9 mouse cellular contexts compared by ENCODE assay signal in genomic region chr7:16263015-16263787, GRCm38 (mm10). TPM values are rescaled to one million over a fixed set of nuclear protein-coding genes. Genes with fewer than 3 reads are reported as not detected.
DNase-seq lines count a peak whose midpoint lies in the region; ATAC-seq and TF ChIP-seq lines count a peak whose summit lies in the region.
"Had no signal": no experiment of that assay in that cellular context is flagged by ENCODE, and none has a peak within 500 bp of the region (broad histone marks: within the 10 kb centered on the region; RNA-seq: fewer than 3 reads in every experiment).

No protein-coding gene starts in this region.

- DNase-seq in forebrain, embryonic 10.5 days (ENCODE audit: extremely low spot score, low spot score), result peak; percentile 70
- DNase-seq in CH12.LX (ENCODE audit: extremely low read depth), result peak; percentile 87
- peak; percentile 70 for DNase-seq in c-Kit-negative CD71-positive TER-119-positive erythroid progenitor cells, embryonic 14.5 days (ENCODE audit: low read depth, low spot score)
- DNase-seq in forebrain, postnatal 0 days, result peak; percentile 78
- DNase-seq in kidney, postnatal 10 days, result peak; percentile 92
- peak; percentile 72 to 80 for DNase-seq in lung, adult 18-20 months
- DNase-seq in right cerebral cortex, postnatal 36 days (ENCODE audit: low spot score in 2 of 2), result peak; percentile 61 to 69

- no peak for ATAC-seq in forebrain, embryonic 12.5 days (ENCODE audit: low FRiP score)
- ATAC-seq in forebrain, postnatal 0 days, result peak; percentile 45; the same call in 1 of the 2 replicates

- H3K79me2 ChIP-seq in CH12.LX (replicated peaks; ENCODE audit: control insufficient read depth, extremely low read depth, insufficient read depth, poor library complexity, severe bottlenecking), result no peaks in the 10 kb centered on the region

- H3K4me3 ChIP-seq in forebrain, embryonic 10.5 days, result no peak overlapping the region
- H3K4me3 ChIP-seq in forebrain, embryonic 12.5 days (replicated peaks), result no peak overlapping the region
- no peak overlapping the region for H3K4me3 ChIP-seq in CH12.LX (replicated peaks in 1 of 3; ENCODE audit: low read depth in 2 of 3, low read length in 2 of 3, poor library complexity in 1 of 3)
- no peak overlapping the region for H3K4me3 ChIP-seq in forebrain, postnatal 0 days (ENCODE audit: low read depth, low read length)
- H3K4me3 ChIP-seq: limb, embryonic 13.5 days had no signal

- no peaks in the 10 kb centered on the region for H3K4me1 ChIP-seq in forebrain, embryonic 10.5 days
- H3K4me1 ChIP-seq in forebrain, embryonic 12.5 days, result no peaks in the 10 kb centered on the region
- peaks cover 4 to 9% of the 10 kb centered on the region in 2 experiments; a peak in 3 of 4 replicates for H3K4me1 ChIP-seq in CH12.LX (ENCODE audit: control insufficient read depth in 1 of 2, insufficient read depth in 2 of 2)
- no peaks in the 10 kb centered on the region for H3K4me1 ChIP-seq in forebrain, postnatal 0 days (ENCODE audit: insufficient read depth)
- H3K4me1 ChIP-seq: limb, embryonic 13.5 days had no signal

- H3K9me3 ChIP-seq in forebrain, embryonic 10.5 days, result peaks cover 12% of the 10 kb centered on the region
- 0 out of 2 replicates have a peak, but pooled peaks cover 8% of the 10 kb centered on the region for H3K9me3 ChIP-seq in forebrain, embryonic 12.5 days
- H3K9me3 ChIP-seq in CH12.LX (replicated peaks; ENCODE audit: low read length), result no peaks in the 10 kb centered on the region
- no peaks in the 10 kb centered on the region for H3K9me3 ChIP-seq in forebrain, postnatal 0 days (ENCODE audit: low read length)

- H3K27ac ChIP-seq in forebrain, embryonic 10.5 days, result no peak overlapping the region
- H3K27ac ChIP-seq in forebrain, embryonic 12.5 days, result no peak overlapping the region
- H3K27ac ChIP-seq in CH12.LX (ENCODE audit: insufficient read depth, low read depth), result no peak overlapping the region
- no peak overlapping the region for H3K27ac ChIP-seq in forebrain, postnatal 0 days (ENCODE audit: low read depth, low read length)
- H3K27ac ChIP-seq: limb, embryonic 13.5 days had no signal

- no peaks in the 10 kb centered on the region for H3K27me3 ChIP-seq in forebrain, embryonic 10.5 days (ENCODE audit: poor library complexity, severe bottlenecking)
- H3K27me3 ChIP-seq in forebrain, embryonic 12.5 days, result no peaks in the 10 kb centered on the region
- no peaks in the 10 kb centered on the region for H3K27me3 ChIP-seq in CH12.LX (replicated peaks)
- no peaks in the 10 kb centered on the region for H3K27me3 ChIP-seq in forebrain, postnatal 0 days (ENCODE audit: insufficient read depth, low read length)
- H3K27me3 ChIP-seq: limb, embryonic 13.5 days had no signal

- WGBS in forebrain, embryonic 10.5 days, result 27% methylated on average over 8 of the region's 8 CpGs
- WGBS in forebrain, embryonic 12.5 days, result 31% methylated on average over 8 of the region's 8 CpGs
- 30% methylated on average over 8 of the region's 8 CpGs for WGBS in forebrain, postnatal 0 days

- H3K9ac ChIP-seq in forebrain, embryonic 12.5 days, result no peak overlapping the region
- no peak overlapping the region for H3K9ac ChIP-seq in CH12.LX (ENCODE audit: insufficient read depth, low read depth)
- H3K9ac ChIP-seq in forebrain, postnatal 0 days, result no peak overlapping the region
- H3K9ac ChIP-seq: limb, embryonic 13.5 days had no signal

- TF ChIP-seq CTCF in CH12.LX (conservative IDR thresholded peaks at IDR 0.05 in 1 of 2, IDR thresholded peaks at IDR 0.05 in 1 of 2; ENCODE audit: low read depth in 2 of 2, low read length in 2 of 2), result peak; percentile 67 to 90
- TF ChIP-seq CTCF in forebrain, postnatal 0 days (IDR thresholded peaks at IDR 0.05; ENCODE audit: low read depth), result peak; percentile 76

- no peaks in the 10 kb centered on the region for H3K36me3 ChIP-seq in forebrain, embryonic 10.5 days (replicated peaks)
- no peaks in the 10 kb centered on the region for H3K36me3 ChIP-seq in forebrain, embryonic 12.5 days (replicated peaks)
- no peaks in the 10 kb centered on the region for H3K36me3 ChIP-seq in CH12.LX (replicated peaks in 1 of 2; ENCODE audit: control insufficient read depth in 1 of 2, insufficient read depth in 1 of 2, low read length in 1 of 2)
- no peaks in the 10 kb centered on the region for H3K36me3 ChIP-seq in forebrain, postnatal 0 days (ENCODE audit: insufficient read depth)
- H3K36me3 ChIP-seq: limb, embryonic 13.5 days had no signal

- dilution Hi-C loops in CH12.LX (cut with MboI; ENCODE audit: extremely low pct_ligation_motif_present, extremely low pct_unique_long_range_greater_than_20kb, low sequenced_read_pairs), result no loop called here

- peak; percentile 82 for TF ChIP-seq RAD21 in CH12.LX (IDR thresholded peaks at IDR 0.05; ENCODE audit: low read depth, low read length)

- in situ Hi-C loops in CH12.LX (cut with MboI; ENCODE audit: low pct_ligation_motif_present, low pct_unique_long_range_greater_than_20kb, low sequenced_read_pairs), result loop anchor here (25.0 kb wide), 1 partner anchor 201 kb away; the partner anchor contains the start of gene Zfp541

- TF ChIP-seq POLR2A in CH12.LX (IDR thresholded peaks at IDR 0.05; ENCODE audit: low read depth, low read length), result no peak

- H3K4me2 ChIP-seq in forebrain, embryonic 12.5 days, result no peak overlapping the region
- no peak overlapping the region for H3K4me2 ChIP-seq in CH12.LX (ENCODE audit: insufficient read depth, low read depth, poor library complexity, severe bottlenecking)
- H3K4me2 ChIP-seq in forebrain, postnatal 0 days (ENCODE audit: low read depth), result no peak overlapping the region
- H3K4me2 ChIP-seq: limb, embryonic 13.5 days had no signal

- TF ChIP-seq EP300 in CH12.LX (IDR thresholded peaks at IDR 0.05; ENCODE audit: low read length), result no peak

TF ChIP-seq in CH12.LX, 34 proteins besides CTCF, POLR2A, EP300 and RAD21 (continues in another document):
- TF ChIP-seq RCOR1 (conservative IDR thresholded peaks at IDR 0.05; ENCODE audit: low read depth, low read length) (no peak), MXI1 (IDR thresholded peaks at IDR 0.05; ENCODE audit: low read depth, low read length) (no peak), MAZ (IDR thresholded peaks at IDR 0.05; ENCODE audit: low read depth, low read length) (0 out of 2 replicates have a peak, but pooled peaks have one; percentile 58), KAT2A (IDR thresholded peaks at IDR 0.05; ENCODE audit: insufficient replicate concordance, low read length) (no peak), ETS1 (conservative IDR thresholded peaks at IDR 0.05; ENCODE audit: low read depth, low read length) (no peak), NELFE (IDR thresholded peaks at IDR 0.05; ENCODE audit: low read depth, low read length) (no peak), ZKSCAN1 (IDR thresholded peaks at IDR 0.05; ENCODE audit: borderline replicate concordance, low read depth, low read length) (no peak), MEF2A (IDR thresholded peaks at IDR 0.05; ENCODE audit: borderline replicate concordance, low read depth, low read length) (no peak), SMC3 (IDR thresholded peaks at IDR 0.05; ENCODE audit: low read depth, low read length) (peak; percentile 87), ZC3H11A (IDR thresholded peaks at IDR 0.05; ENCODE audit: low read depth, low read length) (peak; percentile 15; the same call in 1 of the 2 replicates)

RNA-seq across cellular contexts. Expression of gene C5ar1, which starts 3.9 kb away (rescaled TPM):
- 0.50 and 0.80 TPM in 2 replicates for polyA plus RNA-seq in forebrain, embryonic 10.5 days (2016; fragmentation: Nextera tagmentation; extraction: Ambion mirVana)
- 0.70 and 0.73 TPM in 2 replicates for polyA plus RNA-seq in forebrain, embryonic 12.5 days (2016; fragmentation: Nextera tagmentation; extraction: Ambion mirVana)
- total RNA-seq in CH12.LX (2012; rRNA removed) (not detected in 2 replicates), CH12.LX (2014; rRNA removed) (not detected in 2 replicates)
- not detected in 2 replicates for polyA plus RNA-seq in CH12.LX (2012; ENCODE audit: insufficient read length, low read depth)
- 0.52 and 1.2 TPM in 2 replicates for total RNA-seq in forebrain, postnatal 0 days (2014; rRNA removed)
- 1.7 TPM in 2 replicates for polyA plus RNA-seq in forebrain, postnatal 0 days (2015; fragmentation: Nextera tagmentation; extraction: Ambion mirVana)

RNA-seq across cellular contexts. Expression of gene Inafm1, which starts 10.2 kb away (rescaled TPM):
- polyA plus RNA-seq in forebrain, embryonic 10.5 days (2016; fragmentation: Nextera tagmentation; extraction: Ambion mirVana), result 5.6 and 6.3 TPM in 2 replicates
- 13.4 and 14.5 TPM in 2 replicates for polyA plus RNA-seq in forebrain, embryonic 12.5 days (2016; fragmentation: Nextera tagmentation; extraction: Ambion mirVana)
- total RNA-seq in CH12.LX (2012; rRNA removed) (5.6 and 7.4 TPM in 2 replicates), CH12.LX (2014; rRNA removed) (1.1 and 1.5 TPM in 2 replicates)
- 9.3 and 9.5 TPM in 2 replicates for polyA plus RNA-seq in CH12.LX (2012; ENCODE audit: insufficient read length, low read depth)
- total RNA-seq in forebrain, postnatal 0 days (2014; rRNA removed), result 36.9 and 43.2 TPM in 2 replicates
- polyA plus RNA-seq in forebrain, postnatal 0 days (2015; fragmentation: Nextera tagmentation; extraction: Ambion mirVana), result 63.6 and 68.4 TPM in 2 replicates

RNA-seq across cellular contexts. Expression of gene C5ar2, which starts 19.2 kb away (rescaled TPM):
- 0.09 TPM in 2 replicates for polyA plus RNA-seq in forebrain, embryonic 10.5 days (2016; fragmentation: Nextera tagmentation; extraction: Ambion mirVana)
- polyA plus RNA-seq in forebrain, embryonic 12.5 days (2016; fragmentation: Nextera tagmentation; extraction: Ambion mirVana), result not detected in 2 replicates
- 0.04 TPM in 2 replicates for total RNA-seq in CH12.LX (2012; rRNA removed)
- total RNA-seq in CH12.LX (2014; rRNA removed), result 0.11 and 0.30 TPM in 2 replicates
- polyA plus RNA-seq in CH12.LX (2012; ENCODE audit: insufficient read length, low read depth), result 0.22 and 0.33 TPM in 2 replicates
- total RNA-seq in forebrain, postnatal 0 days (2014; rRNA removed), result 0.14 and 0.23 TPM in 2 replicates
- polyA plus RNA-seq in forebrain, postnatal 0 days (2015; fragmentation: Nextera tagmentation; extraction: Ambion mirVana), result 0.13 and 0.17 TPM in 2 replicates

RNA-seq across cellular contexts. Expression of gene Ccdc9, which starts 23.4 kb away (rescaled TPM):
- polyA plus RNA-seq in forebrain, embryonic 10.5 days (2016; fragmentation: Nextera tagmentation; extraction: Ambion mirVana), result 28.7 and 34.8 TPM in 2 replicates
- polyA plus RNA-seq in forebrain, embryonic 12.5 days (2016; fragmentation: Nextera tagmentation; extraction: Ambion mirVana), result 42.3 and 44.6 TPM in 2 replicates
- 47.6 and 53.3 TPM in 2 replicates for total RNA-seq in CH12.LX (2012; rRNA removed)
- total RNA-seq in CH12.LX (2014; rRNA removed), result 32.0 and 37.5 TPM in 2 replicates
- polyA plus RNA-seq in CH12.LX (2012; ENCODE audit: insufficient read length, low read depth), result 81.0 and 94.2 TPM in 2 replicates
- 31.6 and 38.2 TPM in 2 replicates for total RNA-seq in forebrain, postnatal 0 days (2014; rRNA removed)
- 12.8 and 18.6 TPM in 2 replicates for polyA plus RNA-seq in forebrain, postnatal 0 days (2015; fragmentation: Nextera tagmentation; extraction: Ambion mirVana)

RNA-seq across cellular contexts. Expression of gene Dhx34, which starts 41.4 kb away (rescaled TPM):
- 19.6 and 21.2 TPM in 2 replicates for polyA plus RNA-seq in forebrain, embryonic 10.5 days (2016; fragmentation: Nextera tagmentation; extraction: Ambion mirVana)
- polyA plus RNA-seq in forebrain, embryonic 12.5 days (2016; fragmentation: Nextera tagmentation; extraction: Ambion mirVana), result 17.1 and 20.5 TPM in 2 replicates
- total RNA-seq in CH12.LX (2012; rRNA removed) (14.8 and 18.0 TPM in 2 replicates), CH12.LX (2014; rRNA removed) (6.9 and 8.8 TPM in 2 replicates)
- polyA plus RNA-seq in CH12.LX (2012; ENCODE audit: insufficient read length, low read depth), result 11.8 and 15.2 TPM in 2 replicates
- 10.9 and 16.0 TPM in 2 replicates for total RNA-seq in forebrain, postnatal 0 days (2014; rRNA removed)
- polyA plus RNA-seq in forebrain, postnatal 0 days (2015; fragmentation: Nextera tagmentation; extraction: Ambion mirVana), result 8.4 and 9.7 TPM in 2 replicates
